Mouse (Mus musculus) myocyte (in vitro differentiated cells): ENCODE data around the gene Ramp2. TPM values are rescaled to one million over a fixed set of nuclear protein-coding genes. Genes with fewer than 3 reads are reported as not detected.
A peak's percentile ranks its signal among the peaks of the same experiment; 100 is the strongest.

Experiments
- H3K27me3 ChIP-seq: one replicate; pipeline ENCODE4 v1.6.1; 2011; ENCODE audit not compliant: control insufficient read depth, insufficient read depth, insufficient read length
- H3K36me3 ChIP-seq: one replicate; pipeline ENCODE4 v1.6.1; 2011; ENCODE audit not compliant: control insufficient read depth, insufficient read depth
- H3K4me2 ChIP-seq: one replicate; pipeline ENCODE4 v1.6.1; 2011; ENCODE audit warnings: low read depth, control low read depth
- H3K4me3 ChIP-seq: one replicate; pipeline ENCODE4 v1.5.1; 2011; ENCODE audit warnings: mild to moderate bottlenecking, control low read depth, moderate library complexity
- H3K79me2 ChIP-seq: one replicate; pipeline ENCODE4 v1.6.1; 2011; ENCODE audit not compliant: control insufficient read depth, insufficient read depth
- H3ac ChIP-seq: one replicate; pipeline ENCODE4 v1.6.1; 2011; ENCODE audit not compliant: control insufficient read depth, insufficient read length
- CEBPB ChIP-seq: IDR thresholded peaks from 2 replicates; pipeline ENCODE4 v1.6.1; 2011; ENCODE audit warnings: mild to moderate bottlenecking, moderate library complexity; ENCODE audit not compliant: poor library complexity, insufficient read depth, severe bottlenecking
- E2F4 ChIP-seq: IDR thresholded peaks from one replicate; pipeline ENCODE4 v1.6.1; 2011; ENCODE audit warnings: mild to moderate bottlenecking, control low read depth, moderate library complexity; ENCODE audit not compliant: insufficient read depth
- MAX ChIP-seq: IDR thresholded peaks from one replicate; pipeline ENCODE4 v1.6.1; 2011; ENCODE audit warnings: low read depth, mild to moderate bottlenecking, control low read depth
- MYOD1 ChIP-seq, 3 experiments: IDR thresholded peaks; one replicate each; pipeline ENCODE4 v1.6.1; 2011; ENCODE audit warnings: control low read depth in 2 of 3, low read depth in 2 of 3, mild to moderate bottlenecking in 2 of 3, moderate library complexity in 1 of 3; ENCODE audit not compliant: insufficient read length in 2 of 3, control insufficient read depth in 1 of 3
- MYOG ChIP-seq, 3 experiments: IDR thresholded peaks; one replicate each; pipeline ENCODE4 v1.6.1; 2011; ENCODE audit warnings: control low read depth in 2 of 3, low read depth in 2 of 3, mild to moderate bottlenecking in 2 of 3; ENCODE audit not compliant: insufficient read length in 2 of 3, control insufficient read depth in 1 of 3, insufficient read depth in 1 of 3
- POLR2A ChIP-seq: IDR thresholded peaks from one replicate; pipeline ENCODE4 v1.6.1; 2011; ENCODE audit warnings: low read depth, mild to moderate bottlenecking, control low read depth, moderate library complexity; ENCODE audit not compliant: insufficient read length
- POLR2AphosphoS2 ChIP-seq: IDR thresholded peaks from one replicate; pipeline ENCODE4 v1.6.1; 2011; ENCODE audit warnings: low read depth, control low read depth; ENCODE audit not compliant: insufficient read length
- REST ChIP-seq: IDR thresholded peaks from one replicate; pipeline ENCODE4 v1.6.1; 2011; ENCODE audit warnings: mild to moderate bottlenecking, control low read depth, moderate library complexity; ENCODE audit not compliant: insufficient read depth, insufficient read length
- SRF ChIP-seq: IDR thresholded peaks from one replicate; pipeline ENCODE4 v1.6.1; 2011; ENCODE audit warnings: low read depth; ENCODE audit not compliant: control insufficient read depth, insufficient read length
- TCF12 ChIP-seq: IDR thresholded peaks from one replicate; pipeline ENCODE4 v1.6.1; 2011; ENCODE audit warnings: mild to moderate bottlenecking, control low read depth; ENCODE audit not compliant: poor library complexity, insufficient read depth, severe bottlenecking
- TCF3 ChIP-seq: IDR thresholded peaks from one replicate; pipeline ENCODE4 v1.6.1; 2011; ENCODE audit warnings: low read depth, control low read depth; ENCODE audit not compliant: insufficient read length
- USF1 ChIP-seq: IDR thresholded peaks from one replicate; pipeline ENCODE4 v1.6.1; 2011; ENCODE audit warnings: low read depth, mild to moderate bottlenecking, control low read depth, moderate library complexity
- polyA plus RNA-seq: library from polyadenylated mRNA; unstranded; fragments of >200 nt; fragmentation: generic; extraction: Trizol; gene quantifications from one replicate; pipeline ENCODE4 v1.2.1, GENCODE M21; 2012; ENCODE audit warnings: missing spikeins

Gene Ramp2
- polyA plus RNA-seq, 1 experiment, result 2.5 TPM

GRCm38 (mm10) chr11:101260826-101261380, 15.1 kb downstream of the Ramp2 start:
- TF ChIP-seq E2F4, result no peak
- TF ChIP-seq TCF12, result no peak
- TF ChIP-seq POLR2A, result no peak
- TF ChIP-seq POLR2AphosphoS2, result no peak
- no peak for TF ChIP-seq REST
- no peak for TF ChIP-seq CEBPB
- no peak for TF ChIP-seq TCF3
- TF ChIP-seq MYOG (IDR thresholded peaks at IDR 0.05; ENCODE audit: control insufficient read depth in 1 of 3, insufficient read depth in 1 of 3, insufficient read length in 2 of 3, low read depth in 2 of 3), result no peak
- TF ChIP-seq MAX, result no peak
- Histone ChIP-seq H3K27me3 (peaks cover 42% of the 10 kb centered on the region), H3K4me3 (no peak overlapping the region), H3K4me2 (peak overlapping the region; percentile 70), H3K79me2 (no peaks in the 10 kb centered on the region), H3ac (no peak overlapping the region), H3K36me3 (no peaks in the 10 kb centered on the region)

DNA sequence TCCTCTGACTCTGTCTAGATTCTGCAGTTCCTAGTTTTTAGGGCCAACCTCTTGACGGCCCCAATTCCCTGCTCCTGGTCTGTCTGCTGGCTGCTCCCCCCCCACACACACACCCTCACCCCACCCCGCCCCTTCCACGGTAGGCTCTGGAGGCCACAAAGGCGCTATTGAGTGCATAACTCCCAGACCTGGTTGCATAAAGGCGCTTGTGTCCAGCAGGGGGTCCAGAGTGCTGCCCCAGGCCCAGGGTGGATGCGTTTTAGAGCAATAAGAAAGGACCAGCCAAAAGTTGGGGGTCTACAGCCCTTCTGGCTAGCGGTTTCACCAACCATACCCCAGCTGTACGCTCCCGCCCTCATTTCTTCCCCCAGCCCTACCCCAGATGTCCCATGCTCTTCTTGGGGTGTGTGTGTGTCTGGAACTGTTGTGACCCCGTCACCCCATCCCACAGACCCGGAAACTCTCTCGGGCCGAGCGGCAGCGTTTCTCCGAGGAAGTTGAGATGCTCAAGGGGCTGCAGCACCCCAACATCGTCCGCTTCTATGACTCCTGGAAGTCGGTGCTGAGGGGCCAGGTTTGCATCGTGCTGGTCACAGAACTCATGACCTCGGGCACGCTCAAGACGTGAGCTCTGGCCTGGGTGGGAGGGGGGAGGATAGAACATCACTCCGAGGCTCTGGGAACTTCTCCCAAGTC, 16.6 kb downstream of the Ramp2 start:
- no peaks in the 10 kb centered on the region for H3K79me2 ChIP-seq
- H3K36me3 ChIP-seq, result no peaks in the 10 kb centered on the region
- peaks cover 42% of the 10 kb centered on the region for H3K27me3 ChIP-seq
- no peak overlapping the region for H3K4me3 ChIP-seq
- TF ChIP-seq REST (no peak), E2F4 (no peak), MYOD1 (IDR thresholded peaks at IDR 0.05; ENCODE audit: control insufficient read depth in 1 of 3, insufficient read length in 2 of 3, low read depth in 2 of 3) (no peak), SRF (no peak), CEBPB (no peak), MYOG (IDR thresholded peaks at IDR 0.05; ENCODE audit: control insufficient read depth in 1 of 3, insufficient read depth in 1 of 3, insufficient read length in 2 of 3, low read depth in 2 of 3) (no peak), MAX (no peak), POLR2A (no peak), TCF12 (no peak), TCF3 (no peak), USF1 (no peak), POLR2AphosphoS2 (no peak)
- H3K4me2 ChIP-seq, result no peak overlapping the region
- H3ac ChIP-seq, result no peak overlapping the region

DNA sequence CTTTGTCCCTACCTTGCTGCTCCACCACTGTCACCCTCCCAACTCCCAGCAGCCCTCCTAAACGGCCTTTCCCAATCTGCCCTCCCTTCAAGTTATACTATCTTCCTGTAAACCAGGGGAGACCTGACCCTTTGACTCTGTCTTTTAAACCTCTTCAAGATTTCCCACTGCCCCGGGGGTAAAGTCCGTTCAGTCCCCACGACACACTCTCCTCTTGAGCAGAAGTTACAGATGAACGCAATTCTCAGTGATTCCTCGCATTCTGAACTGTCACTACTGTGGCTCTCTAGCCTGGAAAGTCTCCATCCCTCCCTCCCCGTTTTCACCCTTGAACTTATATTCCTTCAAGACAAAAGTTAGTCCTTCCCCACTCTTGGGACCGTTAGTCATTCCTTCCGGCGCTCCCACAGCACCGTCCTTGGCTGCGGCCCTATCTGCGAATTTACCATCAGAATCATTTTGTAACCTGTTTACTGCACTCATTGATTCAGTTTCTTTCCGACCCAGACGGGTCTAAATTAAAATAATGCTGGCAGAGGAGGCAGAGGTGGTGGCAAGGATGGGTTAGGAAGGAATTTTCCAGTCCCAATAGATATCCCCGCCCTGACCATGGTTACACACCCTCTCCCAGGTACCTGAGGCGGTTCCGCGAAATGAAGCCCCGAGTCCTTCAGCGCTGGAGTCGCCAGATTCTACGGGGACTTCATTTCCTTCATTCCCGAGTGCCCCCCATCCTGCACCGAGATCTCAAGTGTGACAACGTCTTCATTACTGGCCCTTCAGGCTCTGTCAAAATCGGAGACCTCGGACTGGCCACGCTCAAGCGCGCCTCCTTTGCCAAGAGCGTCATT, 17.5 kb downstream of the Ramp2 start:
- H3K27me3 ChIP-seq, result peaks cover 42% of the 10 kb centered on the region
- H3ac ChIP-seq, result no peak overlapping the region
- H3K4me2 ChIP-seq, result no peak overlapping the region
- H3K79me2 ChIP-seq, result no peaks in the 10 kb centered on the region
- TF ChIP-seq SRF, result no peak
- TF ChIP-seq TCF12, result no peak
- no peak for TF ChIP-seq MYOG (IDR thresholded peaks at IDR 0.05; ENCODE audit: control insufficient read depth in 1 of 3, insufficient read depth in 1 of 3, insufficient read length in 2 of 3, low read depth in 2 of 3)
- TF ChIP-seq POLR2A, result no peak
- TF ChIP-seq MAX, result no peak
- no peak for TF ChIP-seq E2F4
- TF ChIP-seq CEBPB, result no peak
- TF ChIP-seq USF1, result no peak
- no peak for TF ChIP-seq REST
- TF ChIP-seq TCF3, result no peak
- TF ChIP-seq MYOD1 (IDR thresholded peaks at IDR 0.05; ENCODE audit: control insufficient read depth in 1 of 3, insufficient read length in 2 of 3, low read depth in 2 of 3), result no peak
- TF ChIP-seq POLR2AphosphoS2, result no peak
- no peaks in the 10 kb centered on the region for H3K36me3 ChIP-seq
- H3K4me3 ChIP-seq, result no peak overlapping the region

DNA sequence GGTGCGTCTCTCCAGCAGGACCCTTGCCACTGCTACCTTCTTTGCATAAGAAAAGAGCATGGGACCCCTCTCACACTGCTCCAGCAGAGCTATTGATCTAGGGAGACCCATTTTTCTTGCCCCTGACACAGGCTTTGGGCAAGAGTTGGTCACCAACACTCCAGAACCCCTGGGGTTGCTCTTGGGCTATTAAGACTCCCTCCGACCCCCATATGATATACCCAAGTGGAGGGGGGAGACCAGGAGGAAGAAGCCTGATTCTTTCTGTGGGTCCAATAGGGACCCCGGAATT, 18.1 kb downstream of the Ramp2 start:
- Histone ChIP-seq H3K79me2 (no peaks in the 10 kb centered on the region), H3K27me3 (peaks cover 45% of the 10 kb centered on the region), H3K4me2 (no peak overlapping the region), H3K4me3 (no peak overlapping the region), H3ac (no peak overlapping the region), H3K36me3 (no peaks in the 10 kb centered on the region)
- TF ChIP-seq MAX (no peak), CEBPB (no peak), MYOG (IDR thresholded peaks at IDR 0.05; ENCODE audit: control insufficient read depth in 1 of 3, insufficient read depth in 1 of 3, insufficient read length in 2 of 3, low read depth in 2 of 3) (no peak), MYOD1 (IDR thresholded peaks at IDR 0.05; ENCODE audit: control insufficient read depth in 1 of 3, insufficient read length in 2 of 3, low read depth in 2 of 3) (no peak), E2F4 (no peak), REST (no peak), POLR2A (no peak), USF1 (no peak), SRF (no peak), POLR2AphosphoS2 (no peak), TCF12 (no peak), TCF3 (no peak)
